Mouse (Mus musculus) T-cell, adult 2 months (primary cell): Measurements from ENCODE around the gene Pou2f3.

ENCODE experiments used
- DNase-seq: peaks from one replicate; pipeline ENCODE4 v3.0.0; 2022; ENCODE audit warnings: low spot score

Gene Pou2f3

DNA sequence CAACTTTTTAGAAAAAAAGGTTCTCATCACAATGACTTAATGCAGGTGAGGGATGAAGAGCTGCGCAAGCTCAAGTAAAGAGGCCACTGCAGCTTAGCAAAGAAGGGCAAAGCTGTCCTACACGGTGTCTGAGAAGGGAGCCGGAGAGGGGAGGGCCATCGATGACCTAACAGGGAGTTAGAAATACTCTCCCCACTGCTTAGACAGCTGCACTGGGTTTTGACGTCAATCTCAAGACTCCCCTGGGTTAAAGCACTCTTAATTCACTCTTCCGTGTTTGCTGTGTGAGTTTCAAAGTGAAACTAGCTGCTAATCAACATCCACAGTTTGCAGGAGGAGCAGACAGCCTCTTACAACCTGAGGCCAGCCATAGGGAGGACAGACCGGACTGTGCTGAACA is 134.0 kb downstream of the Pou2f3 start:
- DNase-seq: no peak

DNA sequence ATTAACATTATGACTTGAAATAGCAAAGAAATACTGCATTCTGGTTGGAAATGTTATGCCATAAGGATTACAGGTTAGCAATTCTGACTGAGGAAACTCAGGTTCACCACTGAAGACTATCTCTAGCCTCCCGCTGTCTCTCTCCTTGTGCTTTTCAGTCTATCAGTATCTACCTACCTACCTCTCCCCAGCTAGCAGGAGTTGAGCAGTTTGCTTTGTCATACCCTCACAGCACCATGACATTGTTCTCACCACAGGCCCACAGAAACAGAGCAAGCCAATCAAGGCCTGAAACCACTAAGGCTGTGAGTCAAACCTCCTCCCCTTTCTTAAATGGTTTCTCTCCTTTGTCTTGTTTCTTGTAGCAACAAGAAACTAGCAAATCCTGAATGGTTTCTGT is 135.6 kb downstream of the Pou2f3 start:
- no peak for DNase-seq
